Mouse (Mus musculus) brain, embryonic 14.5 days (tissue): ENCODE measurements around the gene Uaca.

Source experiments
- CTCF ChIP-seq: fragments of 200-500 bp; IDR thresholded peaks from 2 replicates; pipeline ENCODE4 v1.5.1; 2012; ENCODE audit warnings: inconsistent platforms, mild to moderate bottlenecking, moderate library complexity, borderline replicate concordance; ENCODE audit not compliant: insufficient read depth, insufficient read length; ENCODE audit errors: extremely low read depth
- POLR2A ChIP-seq: fragments of 200-500 bp; IDR thresholded peaks from 2 replicates; pipeline ENCODE4 v1.6.1; 2012; ENCODE audit warnings: mild to moderate bottlenecking, inconsistent platforms, borderline replicate concordance; ENCODE audit not compliant: poor library complexity, insufficient read depth, insufficient read length, severe bottlenecking; ENCODE audit errors: extremely low read depth

GRCm38 (mm10) chr9:60815502-60815901 is 21.2 kb downstream of the Uaca start:
- TF ChIP-seq CTCF (no peak), POLR2A (no peak)
